Mouse (Mus musculus) limb, embryonic 13.5 days (tissue): Measurements from ENCODE around the gene 2210408I21Rik. TPM values are rescaled to one million over a fixed set of nuclear protein-coding genes. Genes with fewer than 3 reads are reported as not detected.

ENCODE experiments used
- ATAC-seq: fragments of 200-750 bp; cut with Nextera tagmentation; 2 replicates; pipeline ENCODE4 v1.8.0; 2017; ENCODE audit warnings: low read depth, moderate number of reproducible peaks, moderate TSS enrichment; ENCODE audit not compliant: low FRiP score
- H3K27ac ChIP-seq: fragments of 300-500 bp; sonication (generic); 2 replicates; pipeline ENCODE4 v1.5.1; 2015; ENCODE audit warnings: inconsistent platforms, mild to moderate bottlenecking, moderate library complexity
- H3K27me3 ChIP-seq: fragments of 300-500 bp; sonication (generic); 2 replicates; pipeline ENCODE4 v1.6.1; 2015; ENCODE audit warnings: mild to moderate bottlenecking, inconsistent platforms
- H3K36me3 ChIP-seq: fragments of 300-500 bp; sonication (generic); 2 replicates; pipeline ENCODE4 v1.6.1; 2015; ENCODE audit warnings: inconsistent platforms, mild to moderate bottlenecking, moderate library complexity
- H3K4me1 ChIP-seq: fragments of 300-500 bp; sonication (generic); 2 replicates; pipeline ENCODE4 v1.6.1; 2015; ENCODE audit warnings: inconsistent platforms
- H3K4me2 ChIP-seq: fragments of 300-500 bp; sonication (generic); replicated peaks from 2 replicates; pipeline ENCODE4 v1.6.1; 2015; ENCODE audit warnings: inconsistent platforms, mild to moderate bottlenecking, moderate library complexity
- H3K4me3 ChIP-seq: fragments of 300-500 bp; sonication (generic); 2 replicates; pipeline ENCODE4 v1.5.1; 2015; ENCODE audit warnings: moderate library complexity, mild to moderate bottlenecking, inconsistent platforms
- H3K9ac ChIP-seq: fragments of 300-500 bp; sonication (generic); 2 replicates; pipeline ENCODE4 v1.6.1; 2015; ENCODE audit warnings: mild to moderate bottlenecking, inconsistent platforms
- H3K9me3 ChIP-seq: fragments of 300-500 bp; sonication (generic); 2 replicates; pipeline ENCODE4 v1.6.1; 2016; ENCODE audit warnings: inconsistent platforms
- WGBS: fragments of 180-500 bp; shearing (Covaris S2); methylation state at CpG from one replicate; pipeline ENCODE4 v1.1.7; 2015; 5-methylcytosine and 5-hydroxymethylcytosine counted together
- polyA plus RNA-seq: library from polyadenylated mRNA; unstranded; fragments of >200 nt; fragmentation: Nextera tagmentation; extraction: Ambion mirVana; gene quantifications from 2 replicates; pipeline ENCODE4 v1.2.1, GENCODE M21; 2015

Gene 2210408I21Rik
- polyA plus RNA-seq, 1 experiment from 2014 or later, result 13.1 TPM

DNA sequence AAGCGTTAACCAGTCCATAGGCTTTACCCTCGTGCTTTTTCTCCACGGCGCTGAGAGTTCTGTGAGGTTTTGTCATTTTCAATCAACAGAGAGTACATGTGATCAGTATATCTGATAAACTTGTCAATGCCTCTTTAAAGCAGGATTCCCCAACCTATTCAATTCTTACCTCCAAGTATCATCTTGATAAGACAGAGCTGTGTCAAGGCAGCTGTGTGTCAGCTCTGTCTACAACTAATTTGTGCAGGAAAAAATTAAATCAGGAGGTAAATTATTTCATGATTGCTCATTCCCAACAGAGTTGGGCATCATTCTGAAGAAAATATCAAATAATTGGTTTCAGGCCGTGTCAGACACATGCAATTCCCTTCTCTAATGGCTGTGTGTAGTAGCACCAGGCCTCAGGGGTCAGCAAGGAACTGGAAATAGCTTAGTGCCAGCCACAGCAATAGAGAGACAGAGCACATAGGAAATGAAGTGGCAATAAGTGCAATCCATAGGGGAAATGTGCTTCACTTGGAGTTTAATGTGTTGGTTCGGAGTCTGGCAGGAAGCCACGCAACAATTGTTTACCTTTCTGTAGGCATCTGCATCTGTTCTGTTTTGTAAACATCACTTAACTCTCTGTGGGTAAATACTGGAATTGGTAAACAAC lies 73.6 kb downstream of the 2210408I21Rik start:
- H3K27me3 ChIP-seq, result no peaks in the 10 kb centered on the region
- no peak for ATAC-seq
- no peak overlapping the region for H3K27ac ChIP-seq
- H3K4me1 ChIP-seq, result no peaks in the 10 kb centered on the region
- H3K4me2 ChIP-seq, result no peak overlapping the region
- H3K4me3 ChIP-seq, result no peak overlapping the region
- H3K9ac ChIP-seq, result no peak overlapping the region
- 67% methylated on average over 7 of the region's 7 CpGs for WGBS
- no peaks in the 10 kb centered on the region for H3K36me3 ChIP-seq
- H3K9me3 ChIP-seq, result no peaks in the 10 kb centered on the region

DNA sequence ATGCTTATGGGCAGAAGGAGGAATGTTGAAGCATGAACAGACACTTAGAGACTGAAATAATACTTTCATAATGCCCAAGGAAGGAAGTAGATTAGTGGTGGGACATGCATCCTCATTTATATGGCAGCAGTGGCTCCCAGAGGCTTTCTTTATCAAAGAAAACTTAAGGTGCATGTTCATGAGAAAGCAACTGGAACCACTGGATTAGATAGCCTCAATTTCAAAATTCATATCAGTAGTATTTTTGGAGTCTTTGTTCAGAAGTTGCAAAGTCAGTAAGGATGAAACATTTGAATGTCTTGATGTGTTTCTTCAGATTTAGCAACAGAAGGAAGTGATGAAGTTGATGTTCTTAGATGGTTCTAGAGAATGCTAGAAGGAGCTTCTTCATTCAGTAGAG lies 77.9 kb downstream of the 2210408I21Rik start:
- H3K4me3 ChIP-seq, result no peak overlapping the region
- H3K36me3 ChIP-seq, result no peaks in the 10 kb centered on the region
- ATAC-seq, result no peak
- H3K4me1 ChIP-seq, result no peaks in the 10 kb centered on the region
- no peaks in the 10 kb centered on the region for H3K9me3 ChIP-seq
- H3K27me3 ChIP-seq, result no peaks in the 10 kb centered on the region
- H3K9ac ChIP-seq, result no peak overlapping the region
- no peak overlapping the region for H3K27ac ChIP-seq
- no peak overlapping the region for H3K4me2 ChIP-seq

DNA sequence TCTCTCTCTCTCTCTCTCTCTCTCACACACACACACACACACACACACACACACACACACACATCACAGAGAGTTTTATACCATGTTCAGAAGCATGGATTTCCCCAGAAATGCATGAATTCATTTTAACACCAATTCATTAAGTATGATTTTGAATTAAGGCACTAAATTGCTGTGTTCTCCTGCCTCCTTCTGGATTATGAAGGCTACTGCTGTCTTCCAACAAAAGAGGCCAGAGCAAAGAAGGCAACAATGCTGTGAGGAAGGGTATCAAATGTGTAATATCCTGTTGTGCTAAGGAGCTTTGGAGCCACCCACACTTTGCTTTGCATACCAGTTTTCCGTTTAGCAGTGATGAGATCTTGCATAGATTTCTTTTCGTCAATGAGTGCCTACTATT lies 80.1 kb downstream of the 2210408I21Rik start:
- Histone ChIP-seq H3K4me1 (no peaks in the 10 kb centered on the region), H3K9ac (no peak overlapping the region), H3K36me3 (no peaks in the 10 kb centered on the region), H3K4me2 (no peak overlapping the region), H3K27ac (no peak overlapping the region), H3K27me3 (no peaks in the 10 kb centered on the region), H3K9me3 (no peaks in the 10 kb centered on the region), H3K4me3 (no peak overlapping the region)
- WGBS, result 85% methylated on average over 2 of the region's 2 CpGs
- no peak for ATAC-seq

- 76% methylated on average over 4 of the region's 4 CpGs for WGBS
- H3K36me3 ChIP-seq, result no peaks in the 10 kb centered on the region
- no peak overlapping the region for H3K4me3 ChIP-seq
- no peaks in the 10 kb centered on the region for H3K4me1 ChIP-seq
- no peaks in the 10 kb centered on the region for H3K9me3 ChIP-seq
- no peak overlapping the region for H3K4me2 ChIP-seq
- no peak overlapping the region for H3K9ac ChIP-seq
- no peak overlapping the region for H3K27ac ChIP-seq
- no peaks in the 10 kb centered on the region for H3K27me3 ChIP-seq
- ATAC-seq, result no peak
Measured at GRCm38 (mm10) chr13:77217672-77218280, 82.4 kb downstream of the 2210408I21Rik start.

- Histone ChIP-seq H3K9me3 (no peaks in the 10 kb centered on the region), H3K27ac (no peak overlapping the region), H3K4me3 (no peak overlapping the region), H3K36me3 (no peaks in the 10 kb centered on the region), H3K4me2 (no peak overlapping the region), H3K4me1 (no peaks in the 10 kb centered on the region), H3K27me3 (no peaks in the 10 kb centered on the region), H3K9ac (no peak overlapping the region)
- 86% methylated on average over 2 of the region's 2 CpGs for WGBS
- no peak for ATAC-seq
Measured at GRCm38 (mm10) chr13:77221072-77221471, 85.7 kb downstream of the 2210408I21Rik start.

DNA sequence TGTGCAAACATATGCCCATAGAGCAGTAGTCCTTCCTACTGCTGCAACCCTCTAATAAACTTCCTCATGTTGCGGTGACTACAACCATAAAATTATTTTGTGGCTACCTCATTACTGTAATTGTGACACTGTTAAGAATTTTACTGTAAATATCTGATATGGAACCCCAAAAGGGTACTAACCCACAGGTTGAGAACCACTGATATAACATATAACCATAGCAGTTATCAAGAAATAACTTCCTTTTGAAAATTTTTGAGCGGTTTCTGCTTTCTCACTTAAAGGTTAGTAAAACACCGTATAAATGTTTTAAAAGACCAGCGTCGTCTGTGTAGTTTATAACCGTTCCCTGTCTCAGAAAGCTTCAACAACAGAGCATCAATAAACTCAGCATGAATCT lies 121.2 kb downstream of the 2210408I21Rik start:
- Histone ChIP-seq H3K9ac (no peak overlapping the region), H3K4me2 (no peak overlapping the region), H3K36me3 (no peaks in the 10 kb centered on the region), H3K27me3 (peaks cover 6% of the 10 kb centered on the region; the same call in 1 of the 2 replicates), H3K4me3 (no peak overlapping the region), H3K27ac (no peak overlapping the region), H3K4me1 (peaks cover 7% of the 10 kb centered on the region; the same call in 1 of the 2 replicates), H3K9me3 (no peaks in the 10 kb centered on the region)
- 39% methylated on average over 6 of the region's 6 CpGs for WGBS
- ATAC-seq, result no peak

DNA sequence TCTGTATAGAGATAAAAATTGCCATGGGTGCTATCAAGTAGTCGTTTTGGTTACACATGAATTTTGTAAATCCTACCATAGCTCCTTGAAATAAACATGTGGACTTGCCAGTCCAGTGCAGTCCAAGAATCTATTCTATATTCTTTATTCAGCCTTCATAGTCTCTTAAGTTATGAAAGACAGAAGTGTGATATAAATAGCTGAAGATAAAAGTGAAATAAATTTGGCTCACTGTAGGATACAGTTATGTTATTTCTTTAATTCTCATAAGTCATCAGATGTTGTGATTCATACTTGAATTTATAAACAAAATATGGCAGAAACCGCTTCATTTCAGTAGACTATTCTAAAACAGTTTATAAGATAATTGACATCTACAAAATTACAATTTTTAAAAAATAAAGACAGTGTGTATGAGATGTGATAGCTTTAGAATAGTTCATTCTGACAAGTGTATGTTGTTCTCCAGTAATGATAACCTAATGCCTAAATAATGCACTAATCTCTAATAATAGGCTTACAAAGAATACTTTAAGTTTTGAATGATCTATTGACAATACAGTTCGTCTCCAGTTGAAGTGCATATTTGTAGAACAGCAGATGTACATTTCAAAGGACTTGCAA lies 127.5 kb downstream of the 2210408I21Rik start:
- no peak overlapping the region for H3K4me3 ChIP-seq
- ATAC-seq, result no peak
- peaks cover 12% of the 10 kb centered on the region for H3K4me1 ChIP-seq
- no peak overlapping the region for H3K9ac ChIP-seq
- peaks cover 16% of the 10 kb centered on the region; the same call in 1 of the 2 replicates for H3K27me3 ChIP-seq
- WGBS, result 55% methylated on average over 3 of the region's 3 CpGs
- no peaks in the 10 kb centered on the region for H3K9me3 ChIP-seq
- H3K4me2 ChIP-seq, result no peak overlapping the region
- no peaks in the 10 kb centered on the region for H3K36me3 ChIP-seq
- no peak overlapping the region for H3K27ac ChIP-seq

DNA sequence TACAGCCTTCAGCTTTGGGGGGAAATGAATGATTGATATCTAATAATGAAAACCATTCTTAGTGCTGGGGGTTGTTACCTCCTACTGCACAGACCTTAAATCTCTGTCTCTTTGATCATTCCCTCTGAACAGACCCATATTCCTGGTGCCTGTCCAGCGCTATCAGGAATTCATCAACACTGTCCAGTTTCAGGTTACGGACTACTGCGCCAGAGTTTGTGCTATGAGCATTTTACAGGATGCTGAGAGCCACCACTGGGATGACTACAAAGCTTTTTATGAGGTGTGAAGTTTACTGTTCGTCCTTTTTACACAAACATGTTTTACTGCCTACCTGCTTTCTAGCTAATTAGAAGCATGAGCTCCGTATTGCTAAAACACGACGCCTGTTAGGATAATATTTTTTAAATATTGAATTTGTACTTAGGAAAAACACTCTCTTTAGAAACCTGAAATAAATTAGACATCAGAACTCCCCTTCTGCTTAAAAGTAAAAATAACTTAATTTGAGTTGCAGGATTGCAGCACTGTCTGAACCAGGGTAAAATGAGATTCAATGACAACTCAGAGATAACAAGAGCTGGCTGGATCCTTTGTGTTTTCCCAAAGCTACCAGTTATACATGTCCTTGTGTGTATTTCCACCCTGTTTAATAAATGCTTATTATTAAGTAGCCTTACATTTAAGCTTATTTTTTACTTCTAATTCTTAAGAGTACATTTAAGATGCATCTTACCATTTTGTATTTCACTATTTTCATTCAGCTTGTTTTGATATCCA lies 128.2 kb downstream of the 2210408I21Rik start:
- no peak overlapping the region for H3K27ac ChIP-seq
- peaks cover 12% of the 10 kb centered on the region for H3K4me1 ChIP-seq
- no peaks in the 10 kb centered on the region for H3K9me3 ChIP-seq
- no peak overlapping the region for H3K9ac ChIP-seq
- no peaks in the 10 kb centered on the region for H3K36me3 ChIP-seq
- 6% methylated on average over 7 of the region's 7 CpGs for WGBS
- H3K4me3 ChIP-seq, result no peak overlapping the region
- H3K4me2 ChIP-seq, result no peak overlapping the region
- peaks cover 17% of the 10 kb centered on the region; the same call in 1 of the 2 replicates for H3K27me3 ChIP-seq
- peak; percentile 64; the same call in 1 of the 2 replicates for ATAC-seq

- peaks cover 12% of the 10 kb centered on the region for H3K4me1 ChIP-seq
- no peak for ATAC-seq
- H3K9me3 ChIP-seq, result no peaks in the 10 kb centered on the region
- 17% methylated on average over 1 of the region's 1 CpGs for WGBS
- no peak overlapping the region for H3K4me3 ChIP-seq
- no peak overlapping the region for H3K27ac ChIP-seq
- no peak overlapping the region for H3K9ac ChIP-seq
- H3K36me3 ChIP-seq, result no peaks in the 10 kb centered on the region
- peaks cover 17% of the 10 kb centered on the region; the same call in 1 of the 2 replicates for H3K27me3 ChIP-seq
- no peak overlapping the region for H3K4me2 ChIP-seq
Measured at GRCm38 (mm10) chr13:77264481-77264880, 129.1 kb downstream of the 2210408I21Rik start.

- H3K9me3 ChIP-seq, result no peaks in the 10 kb centered on the region
- ATAC-seq, result no peak
Measured at GRCm38 (mm10) chr13:77275172-77275747, 139.9 kb downstream of the 2210408I21Rik start.

GRCm38 (mm10) chr13:77278659-77279413 lies 143.5 kb downstream of the 2210408I21Rik start:
- Histone ChIP-seq H3K9ac (no peak overlapping the region), H3K27ac (no peak overlapping the region), H3K36me3 (no peaks in the 10 kb centered on the region), H3K4me1 (no peaks in the 10 kb centered on the region), H3K27me3 (no peaks in the 10 kb centered on the region), H3K4me2 (no peak overlapping the region), H3K9me3 (no peaks in the 10 kb centered on the region), H3K4me3 (no peak overlapping the region)
- 90% methylated on average over 7 of the region's 7 CpGs for WGBS
- no peak for ATAC-seq

More at GRCm38 (mm10) chr13:77275172-77275747, 139.9 kb downstream of the 2210408I21Rik start:
- Histone ChIP-seq H3K36me3 (no peaks in the 10 kb centered on the region), H3K4me2 (no peak overlapping the region), H3K4me3 (no peak overlapping the region), H3K27ac (no peak overlapping the region), H3K9ac (no peak overlapping the region), H3K4me1 (0 out of 2 replicates have a peak, but pooled peaks cover 4% of the 10 kb centered on the region), H3K27me3 (no peaks in the 10 kb centered on the region)
- WGBS, result 72% methylated on average over 3 of the region's 3 CpGs
